Mouse (Mus musculus): Measurements from ENCODE around the gene Ckmt2.

The Ckmt2 gene

GRCm38 (mm10) chr13:91868577-91868976 is 8.1 kb downstream of the Ckmt2 start:
- DNase-seq (ENCODE audit: low spot score): no peak

DNA sequence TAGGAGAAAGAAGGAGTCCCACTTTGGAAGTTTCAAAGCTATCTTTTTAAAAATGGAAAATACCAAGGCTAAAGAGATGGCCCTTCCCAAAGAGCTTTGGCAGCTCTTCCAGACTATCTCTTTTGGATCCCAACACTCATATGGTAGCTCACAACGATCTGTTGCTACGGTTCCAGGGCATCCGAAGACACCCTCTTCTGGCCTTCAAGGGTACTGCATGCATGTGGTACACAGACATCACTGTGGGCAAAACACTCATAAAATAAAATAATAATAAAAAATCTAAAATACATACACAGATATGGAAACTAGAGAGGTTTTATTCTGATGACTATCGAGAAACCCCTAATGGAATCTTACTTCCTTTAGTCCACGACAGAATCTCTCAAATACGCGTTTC is 17.9 kb downstream of the Ckmt2 start:
- DNase-seq (ENCODE audit: low spot score): no peak

GRCm38 (mm10) chr13:91857427-91857826 is 19.3 kb downstream of the Ckmt2 start:
- no peak for DNase-seq (ENCODE audit: low spot score)

DNA sequence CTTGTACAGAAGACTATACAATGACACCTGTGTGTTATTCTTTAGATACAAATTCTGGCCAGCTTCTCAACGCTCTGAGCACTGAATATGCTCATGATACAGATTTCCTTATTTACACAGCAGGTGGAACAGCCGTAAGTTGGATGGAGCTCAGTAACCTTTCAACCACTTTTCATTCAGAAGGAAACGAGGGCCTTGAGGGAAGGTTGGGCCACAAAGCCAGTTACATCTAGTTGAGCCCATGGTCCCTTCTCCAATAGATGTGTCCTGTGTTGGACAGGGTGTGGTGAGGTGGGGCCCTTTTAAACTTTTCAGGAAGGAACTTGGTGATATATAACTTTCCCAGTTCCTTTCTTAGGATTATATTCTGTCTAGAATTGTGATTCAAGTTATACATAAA is 22.3 kb downstream of the Ckmt2 start:
- DNase-seq (ENCODE audit: low spot score): no peak

DNA sequence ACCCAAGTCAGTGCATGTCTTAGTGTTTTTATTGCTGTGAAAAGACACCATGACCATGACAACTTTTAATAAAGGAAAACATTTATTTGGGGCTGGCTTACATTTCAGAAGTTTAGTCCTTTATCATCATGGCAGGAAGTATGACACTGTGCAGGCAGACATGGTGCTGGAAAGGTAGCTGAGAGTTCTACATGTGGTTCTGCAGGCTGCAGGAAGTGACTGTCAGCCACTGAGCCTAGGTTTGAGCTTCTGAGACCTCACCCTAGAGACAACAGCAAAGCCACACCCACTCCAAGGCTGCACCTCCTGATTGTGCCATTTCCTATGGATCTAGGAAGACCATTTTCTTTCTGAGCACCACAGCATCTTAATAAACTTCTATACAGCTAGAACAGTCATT is 48.8 kb downstream of the Ckmt2 start:
- no peak for DNase-seq (ENCODE audit: low spot score)

DNA sequence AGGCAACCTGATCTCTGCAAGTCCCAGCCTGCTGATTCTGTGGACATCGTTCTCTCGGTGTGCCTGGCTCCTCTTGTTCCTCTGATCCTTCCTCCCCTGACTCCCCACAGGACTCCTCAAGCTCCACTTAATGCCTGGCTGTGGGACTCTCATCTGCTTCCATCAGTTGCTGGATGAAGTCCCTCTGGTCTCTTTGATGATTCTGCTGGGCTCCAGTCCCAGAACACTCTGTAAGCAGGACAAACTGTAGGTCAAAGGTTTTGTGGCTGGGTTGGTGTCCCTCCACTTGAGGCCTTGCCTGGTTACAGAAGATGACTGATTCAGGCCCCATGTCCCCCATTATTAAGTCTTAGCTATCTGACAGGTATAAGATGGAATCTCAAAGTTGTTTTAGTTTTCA is 50.6 kb downstream of the Ckmt2 start:
- DNase-seq (ENCODE audit: low spot score): no peak

DNA sequence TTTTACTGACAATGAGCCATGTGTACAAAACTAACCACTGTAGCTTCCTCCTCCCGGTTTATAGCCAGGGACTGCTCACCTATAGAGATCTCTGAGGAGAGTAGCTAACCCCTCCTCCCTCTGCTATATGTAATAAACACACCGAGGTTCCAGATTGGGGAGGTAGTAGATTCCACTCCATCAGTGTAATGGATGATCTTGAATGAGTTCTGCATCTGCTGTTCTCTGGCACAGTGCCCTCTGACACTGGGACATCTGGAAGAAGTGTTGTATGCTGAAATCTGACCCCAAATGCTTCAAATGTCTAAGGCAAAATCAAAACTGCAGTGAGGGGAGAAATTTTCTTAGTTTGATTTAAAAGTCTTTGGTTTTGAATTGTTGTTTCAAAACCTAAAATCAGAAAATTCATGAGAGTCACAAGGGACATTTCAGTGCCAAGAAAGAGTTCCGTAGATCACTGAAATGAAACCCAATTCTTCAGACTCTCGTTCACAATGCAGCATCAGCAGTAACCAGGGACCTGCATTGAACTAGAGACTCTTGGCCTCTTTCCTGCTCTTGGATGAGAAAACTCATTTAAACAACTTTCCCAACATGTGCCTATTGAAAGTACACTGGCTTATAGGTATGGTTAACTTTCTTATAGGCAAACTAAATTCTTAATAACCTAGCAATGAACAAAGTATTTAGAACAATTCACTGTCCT is 51.7 kb downstream of the Ckmt2 start:
- no peak for DNase-seq (ENCODE audit: low spot score)

GRCm38 (mm10) chr13:91823735-91824134 is 53.0 kb downstream of the Ckmt2 start:
- DNase-seq (ENCODE audit: low spot score): no peak

DNA sequence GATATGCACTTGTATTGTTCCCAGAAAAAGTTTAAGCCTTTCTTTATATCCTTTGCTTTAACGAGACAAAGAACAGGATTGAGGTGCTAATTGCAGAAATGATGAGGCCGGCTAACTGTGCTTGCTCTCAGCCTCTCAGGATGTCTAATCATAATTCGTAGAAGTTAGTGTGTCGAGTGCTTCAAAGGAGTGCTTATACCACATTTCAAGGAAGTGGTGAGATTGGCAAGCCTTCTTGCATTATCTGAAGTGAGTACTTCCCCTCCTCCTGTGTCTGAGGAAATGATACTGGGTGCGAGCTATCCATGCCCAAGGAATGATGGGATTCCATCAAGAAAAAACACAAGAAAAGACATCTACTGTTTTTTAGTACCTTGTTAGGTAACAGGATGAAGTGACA is 62.0 kb downstream of the Ckmt2 start:
- no peak for DNase-seq (ENCODE audit: low spot score)

- DNase-seq (ENCODE audit: low spot score): no peak
These were observed 67.2 kb downstream of the Ckmt2 start for GRCm38 (mm10) chr13:91809476-91809875.

GRCm38 (mm10) chr13:91807874-91808575 is 68.7 kb downstream of the Ckmt2 start:
- DNase-seq (ENCODE audit: low spot score): peak; percentile 4

- DNase-seq (ENCODE audit: low spot score): peak; percentile 82
These were observed 69.4 kb downstream of the Ckmt2 start, which contains the start of gene Zcchc9 for GRCm38 (mm10) chr13:91807155-91807839. TSS of gene Zcchc9 (minus strand) at chr13:91807705.
